ENCODE assay signal across 25 mouse cellular contexts in genomic region chr5:114206158-114206557, GRCm38 (mm10). TPM values are rescaled to one million over a fixed set of nuclear protein-coding genes. Genes with fewer than 3 reads are reported as not detected.
DNase-seq lines count a peak whose midpoint lies in the region; ATAC-seq and TF ChIP-seq lines count a peak whose summit lies in the region.
"Had no signal": no experiment of that assay in that cellular context is flagged by ENCODE, and none has a peak within 500 bp of the region (broad histone marks: within the 10 kb centered on the region; RNA-seq: fewer than 3 reads in every experiment).

No protein-coding gene starts in this region.

- intact Hi-C loops in heart, postnatal 25 days (cut with DNase I): no loop called here

- no peak for TF ChIP-seq EP300 in heart, postnatal 0 days (IDR thresholded peaks at IDR 0.05; ENCODE audit: low read depth)

- H3K27ac ChIP-seq in heart, postnatal 0 days (ENCODE audit: low read depth): no peak overlapping the region
- H3K27ac ChIP-seq: embryonic facial prominence, embryonic 13.5 days; embryonic facial prominence, embryonic 15.5 days; forebrain, embryonic 10.5 days; forebrain, embryonic 12.5 days had no signal

- TF ChIP-seq CTCF in heart, postnatal 0 days (IDR thresholded peaks at IDR 0.05; ENCODE audit: low read depth): no peak

- H3K27me3 ChIP-seq in heart, postnatal 0 days (ENCODE audit: control insufficient read depth, insufficient read depth, low read length): no peaks in the 10 kb centered on the region
- H3K27me3 ChIP-seq: CH12.LX; embryonic facial prominence, embryonic 13.5 days; embryonic facial prominence, embryonic 15.5 days; forebrain, embryonic 12.5 days; Patski had no signal

- H3K4me2 ChIP-seq in heart, postnatal 0 days (ENCODE audit: low read depth, low read length): no peak overlapping the region
- H3K4me2 ChIP-seq: embryonic facial prominence, embryonic 13.5 days; embryonic facial prominence, embryonic 15.5 days; forebrain, embryonic 12.5 days had no signal

- no peaks in the 10 kb centered on the region for H3K4me1 ChIP-seq in heart, postnatal 0 days (ENCODE audit: control insufficient read depth, insufficient read depth)
- H3K4me1 ChIP-seq: embryonic facial prominence, embryonic 13.5 days; embryonic facial prominence, embryonic 15.5 days; forebrain, embryonic 10.5 days; forebrain, embryonic 12.5 days had no signal

- WGBS in heart, postnatal 0 days: 77% methylated on average over 2 of the region's 2 CpGs

- peaks cover 85% of the 10 kb centered on the region for H3K36me3 ChIP-seq in heart, postnatal 0 days (replicated peaks; ENCODE audit: control insufficient read depth, insufficient read depth, low read length)
- H3K36me3 ChIP-seq: embryonic facial prominence, embryonic 13.5 days; embryonic facial prominence, embryonic 15.5 days; forebrain, embryonic 10.5 days; forebrain, embryonic 12.5 days; G1E had no signal

- ATAC-seq in heart, postnatal 0 days (ENCODE audit: insufficient read depth, low read depth): peak; percentile 38; the same call in 1 of the 2 replicates
- no peak for ATAC-seq in activated CD4-positive, CD25-positive, alpha-beta regulatory T cell, adult 4 months
- ATAC-seq: CD4-positive, CD25-positive, alpha-beta regulatory T cell, adult 4 months; forebrain, embryonic 14.5 days; forebrain, embryonic 16.5 days; Patski had no signal

- no peaks in the 10 kb centered on the region for H3K9me3 ChIP-seq in heart, postnatal 0 days (replicated peaks; ENCODE audit: control insufficient read depth, low read length)
- H3K9me3 ChIP-seq: embryonic facial prominence, embryonic 13.5 days; embryonic facial prominence, embryonic 15.5 days; forebrain, embryonic 10.5 days; forebrain, embryonic 12.5 days; G1E had no signal

- H3K4me3 ChIP-seq in heart, postnatal 0 days (ENCODE audit: low read depth, low read length): no peak overlapping the region
- H3K4me3 ChIP-seq: embryonic facial prominence, embryonic 13.5 days; embryonic facial prominence, embryonic 15.5 days; erythroblast, embryonic 14.5 days; forebrain, embryonic 10.5 days; forebrain, embryonic 12.5 days had no signal

- no peak for DNase-seq in heart, postnatal 0 days (ENCODE audit: low spot score)
- no peak for DNase-seq in heart, postnatal 25 days (ENCODE audit: low spot score)
- DNase-seq in R1 (ENCODE audit: low read depth, low spot score): peak; percentile 59
- no peak for DNase-seq in urinary bladder, postnatal 25 days (ENCODE audit: low spot score)
- DNase-seq: adrenal gland, adult 8-10 months; adrenal gland, postnatal 25 days; cerebellum, adult 11 months; cerebellum, adult 18-20 months; cerebellum, adult 8-10 months; cerebellum, adult 9-11 months; cerebellum, postnatal 14 days; cerebellum, postnatal 36 days; embryo, embryonic 11 days had no signal

- H3K9ac ChIP-seq in heart, postnatal 0 days (replicated peaks; ENCODE audit: low read depth, low read length): no peak overlapping the region
- H3K9ac ChIP-seq: embryonic facial prominence, embryonic 13.5 days; embryonic facial prominence, embryonic 15.5 days; forebrain, embryonic 12.5 days had no signal

RNA-seq across cellular contexts. Expression of gene Acacb, which starts 59.8 kb away (rescaled TPM):
- 50.7 and 70.1 TPM in 2 replicates for total RNA-seq in heart, postnatal 0 days (2014; rRNA removed; ENCODE audit: low replicate concordance)
- 15.3 and 17.5 TPM in 2 replicates for polyA plus RNA-seq in heart, postnatal 0 days (2015; fragmentation: Nextera tagmentation; extraction: Ambion mirVana)
- 100 to 1,000 TPM; 182 to 193 TPM for total RNA-seq in heart, postnatal 25 days (2021)
- polyA plus RNA-seq in activated CD4-positive, CD25-positive, alpha-beta regulatory T cell, adult 4 months (2017; shearing (Covaris generic)): 1 to 10 TPM in 1 of 2 experiments, under 1 TPM in 1; 0.95 to 3.1 TPM
